Mouse (Mus musculus): ENCODE measurements around the gene Spire2. TPM values are rescaled to one million over a fixed set of nuclear protein-coding genes. Genes with fewer than 3 reads are reported as not detected.
"Not testable (repeated sequence)": the region's sequence is repeated elsewhere in the genome, so short reads cannot be mapped to it uniquely, and the experiment has no call there.

The Spire2 gene
- polyA plus RNA-seq, 1 experiment from 2014 or later: 13.7 TPM

GRCm38 (mm10) chr8:123414255-123414654 lies 81.7 kb downstream of the Spire2 start:
- Histone ChIP-seq H3K27me3 (replicated peaks; ENCODE audit: control insufficient read depth, insufficient read depth, low read length) (no peaks in the 10 kb centered on the region), H3K9ac (ENCODE audit: low read length) (peak overlapping the region; percentile 99), H3K4me2 (ENCODE audit: low read length) (peak overlapping the region; percentile 97), H3K36me3 (ENCODE audit: control insufficient read depth, insufficient read depth, low read length) (peaks cover 29% of the 10 kb centered on the region), H3K9me3 (replicated peaks; ENCODE audit: control insufficient read depth, low read length) (no peaks in the 10 kb centered on the region), H3K4me3 (ENCODE audit: low read depth, low read length) (peak overlapping the region; percentile 87), H3K27ac (ENCODE audit: low read depth, low read length) (peak overlapping the region; percentile 73; the same call in 1 of the 2 replicates), H3K4me1 (ENCODE audit: control insufficient read depth, insufficient read depth, low read length) (peaks cover 19% of the 10 kb centered on the region)
- DNase-seq (ENCODE audit: low spot score) (no peak), ATAC-seq (no peak)
- 17% methylated on average over 9 of the region's 9 CpGs for WGBS

- H3K9me3 ChIP-seq (replicated peaks; ENCODE audit: control insufficient read depth, low read length); H3K27ac ChIP-seq (ENCODE audit: low read depth, low read length); ATAC-seq; H3K27me3 ChIP-seq (replicated peaks; ENCODE audit: control insufficient read depth, insufficient read depth, low read length); DNase-seq (ENCODE audit: low spot score); H3K9ac ChIP-seq (ENCODE audit: low read length): not testable (repeated sequence)
- Histone ChIP-seq H3K4me2 (ENCODE audit: low read length) (peak overlapping the region; percentile 97), H3K4me3 (ENCODE audit: low read depth, low read length) (peak overlapping the region; percentile 87), H3K36me3 (ENCODE audit: control insufficient read depth, insufficient read depth, low read length) (peaks cover 37% of the 10 kb centered on the region), H3K4me1 (ENCODE audit: control insufficient read depth, insufficient read depth, low read length) (peaks cover 10% of the 10 kb centered on the region)
- WGBS: 85% methylated on average over 5 of the region's 5 CpGs
Observed at GRCm38 (mm10) chr8:123414997-123415696, 82.6 kb downstream of the Spire2 start.

GRCm38 (mm10) chr8:123415967-123416943 lies 83.7 kb downstream of the Spire2 start:
- Histone ChIP-seq H3K9ac (ENCODE audit: low read length) (no peak overlapping the region; the same call in 1 of the 2 replicates), H3K4me1 (ENCODE audit: control insufficient read depth, insufficient read depth, low read length) (peaks cover 9% of the 10 kb centered on the region), H3K36me3 (ENCODE audit: control insufficient read depth, insufficient read depth, low read length) (peaks cover 49% of the 10 kb centered on the region), H3K4me2 (ENCODE audit: low read length) (peak overlapping the region; percentile 97), H3K9me3 (replicated peaks; ENCODE audit: control insufficient read depth, low read length) (no peaks in the 10 kb centered on the region), H3K4me3 (ENCODE audit: low read depth, low read length) (peak overlapping the region; percentile 13; the same call in 1 of the 2 replicates), H3K27me3 (replicated peaks; ENCODE audit: control insufficient read depth, insufficient read depth, low read length) (no peaks in the 10 kb centered on the region), H3K27ac (ENCODE audit: low read depth, low read length) (no peak overlapping the region)
- no peak for ATAC-seq
- DNase-seq (ENCODE audit: low spot score): peak; percentile 57
- WGBS: 84% methylated on average over 8 of the region's 8 CpGs

DNA sequence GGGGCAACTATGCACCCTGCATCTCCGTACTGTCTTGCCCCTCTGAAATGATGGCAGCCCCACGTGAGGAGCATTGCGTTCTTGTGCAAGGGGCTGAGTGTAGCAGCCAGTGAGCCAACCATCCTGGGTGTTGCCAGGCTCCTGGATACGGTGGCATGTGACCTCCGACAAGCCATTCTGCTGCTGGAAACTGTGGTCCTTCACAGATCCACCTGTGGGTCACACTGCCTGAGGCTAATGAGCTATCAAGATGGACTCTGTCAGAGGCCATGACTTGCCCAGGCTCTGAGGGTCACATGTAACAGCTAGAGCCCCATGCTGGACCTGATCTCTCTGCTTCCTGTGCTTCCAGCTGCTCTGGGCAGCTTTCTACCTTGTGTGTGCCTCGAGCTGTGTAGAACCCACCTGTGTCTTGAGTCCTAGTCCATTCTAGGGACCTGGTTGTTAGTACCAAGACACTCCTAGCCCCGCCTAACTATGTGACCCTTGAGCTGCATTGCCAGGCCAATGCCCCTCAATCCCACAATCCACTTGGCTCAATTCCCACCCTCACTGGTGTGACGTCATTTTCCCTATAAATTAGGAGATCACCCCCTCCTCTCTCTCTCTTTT lies 84.5 kb downstream of the Spire2 start:
- peak overlapping the region; percentile 32; the same call in 1 of the 2 replicates for H3K4me2 ChIP-seq (ENCODE audit: low read length)
- H3K27ac ChIP-seq (ENCODE audit: low read depth, low read length): no peak overlapping the region
- ATAC-seq: no peak
- H3K27me3 ChIP-seq (replicated peaks; ENCODE audit: control insufficient read depth, insufficient read depth, low read length): no peaks in the 10 kb centered on the region
- H3K9me3 ChIP-seq (replicated peaks; ENCODE audit: control insufficient read depth, low read length): no peaks in the 10 kb centered on the region
- H3K36me3 ChIP-seq (ENCODE audit: control insufficient read depth, insufficient read depth, low read length): peaks cover 55% of the 10 kb centered on the region
- DNase-seq (ENCODE audit: low spot score): no peak
- no peak overlapping the region for H3K4me3 ChIP-seq (ENCODE audit: low read depth, low read length)
- H3K9ac ChIP-seq (ENCODE audit: low read length): no peak overlapping the region
- 84% methylated on average over 8 of the region's 8 CpGs for WGBS
- H3K4me1 ChIP-seq (ENCODE audit: control insufficient read depth, insufficient read depth, low read length): peaks cover 9% of the 10 kb centered on the region

Other genes starting within 250 kb of the Spire2 start
- gene Rpl13, start 230.4 kb upstream of the Spire2 start, polyA plus RNA-seq (2014; fragmentation: Nextera tagmentation; extraction: Ambion mirVana): 1,075 and 1,254 TPM in 2 replicates
- 1.0 and 2.7 TPM in 2 replicates for gene Cpne7, start 215.3 kb upstream of the Spire2 start, polyA plus RNA-seq (2014; fragmentation: Nextera tagmentation; extraction: Ambion mirVana)
- 0.33 and 0.93 TPM in 2 replicates for gene Sult5a1, start 174.4 kb upstream of the Spire2 start, polyA plus RNA-seq (2014; fragmentation: Nextera tagmentation; extraction: Ambion mirVana)
- not detected in 2 replicates for gene Dpep1, start 146.5 kb upstream of the Spire2 start, polyA plus RNA-seq (2014; fragmentation: Nextera tagmentation; extraction: Ambion mirVana)
- 180 and 200 TPM in 2 replicates for gene Chmp1a, start 120.0 kb upstream of the Spire2 start, polyA plus RNA-seq (2014; fragmentation: Nextera tagmentation; extraction: Ambion mirVana)
- gene Spata33, start 119.9 kb upstream of the Spire2 start, polyA plus RNA-seq (2014; fragmentation: Nextera tagmentation; extraction: Ambion mirVana): 5.8 and 6.5 TPM in 2 replicates
- 41.1 and 43.1 TPM in 2 replicates for gene Cdk10, start 107.9 kb upstream of the Spire2 start, polyA plus RNA-seq (2014; fragmentation: Nextera tagmentation; extraction: Ambion mirVana)
- gene Spata2l, start 96.5 kb upstream of the Spire2 start, polyA plus RNA-seq (2014; fragmentation: Nextera tagmentation; extraction: Ambion mirVana): 2.4 and 4.1 TPM in 2 replicates
- 14.7 and 18.5 TPM in 2 replicates for gene Zfp276, start 78.5 kb upstream of the Spire2 start, polyA plus RNA-seq (2014; fragmentation: Nextera tagmentation; extraction: Ambion mirVana)
- gene Vps9d1, start 78.4 kb upstream of the Spire2 start, polyA plus RNA-seq (2014; fragmentation: Nextera tagmentation; extraction: Ambion mirVana): 31.9 and 41.5 TPM in 2 replicates
- 13.7 and 14.0 TPM in 2 replicates for gene Fanca, start 14.1 kb upstream of the Spire2 start, polyA plus RNA-seq (2014; fragmentation: Nextera tagmentation; extraction: Ambion mirVana)
- 181 and 203 TPM in 2 replicates for gene Tcf25, start 41.0 kb downstream of the Spire2 start, polyA plus RNA-seq (2014; fragmentation: Nextera tagmentation; extraction: Ambion mirVana)
- 0.11 TPM in 1 of 2 replicates, not detected in the other for gene Mc1r, start 74.4 kb downstream of the Spire2 start, polyA plus RNA-seq (2014; fragmentation: Nextera tagmentation; extraction: Ambion mirVana)
- 1,786 and 1,955 TPM in 2 replicates for gene Tubb3, start 78.7 kb downstream of the Spire2 start, polyA plus RNA-seq (2014; fragmentation: Nextera tagmentation; extraction: Ambion mirVana)
- 44.3 and 48.4 TPM in 2 replicates for gene Def8, start 90.8 kb downstream of the Spire2 start, polyA plus RNA-seq (2014; fragmentation: Nextera tagmentation; extraction: Ambion mirVana)
- gene Afg3l1, start 145.2 kb downstream of the Spire2 start, polyA plus RNA-seq (2014; fragmentation: Nextera tagmentation; extraction: Ambion mirVana): 26.6 and 28.2 TPM in 2 replicates
- gene Dbndd1, start 182.8 kb downstream of the Spire2 start, polyA plus RNA-seq (2014; fragmentation: Nextera tagmentation; extraction: Ambion mirVana): 94.2 and 104 TPM in 2 replicates
- 39.1 and 43.9 TPM in 2 replicates for gene Gas8, start 186.1 kb downstream of the Spire2 start, polyA plus RNA-seq (2014; fragmentation: Nextera tagmentation; extraction: Ambion mirVana)